Mouse (Mus musculus) adrenal gland, adult 2 months (tissue): ENCODE results near the gene Mindy1. TPM values are rescaled to one million over a fixed set of nuclear protein-coding genes. Genes with fewer than 3 reads are reported as not detected.

ENCODE experiments used
- DNase-seq: peaks from one replicate; pipeline ENCODE4 v3.0.0; 2021
- polyA plus RNA-seq: library from polyadenylated mRNA; depleted of rRNA; stranded (reverse); fragments of >200 nt; gene quantifications from 2 replicates; pipeline ENCODE4 v1.2.3, GENCODE M21; 2012
- total RNA-seq, 2 experiments: library from RNA; stranded (reverse); gene quantifications; 2 replicates each; pipeline ENCODE4 v1.2.3; 2021

The Mindy1 gene
- total and polyA plus RNA-seq, 3 experiments: 131 to 296 (median 139) TPM

DNA sequence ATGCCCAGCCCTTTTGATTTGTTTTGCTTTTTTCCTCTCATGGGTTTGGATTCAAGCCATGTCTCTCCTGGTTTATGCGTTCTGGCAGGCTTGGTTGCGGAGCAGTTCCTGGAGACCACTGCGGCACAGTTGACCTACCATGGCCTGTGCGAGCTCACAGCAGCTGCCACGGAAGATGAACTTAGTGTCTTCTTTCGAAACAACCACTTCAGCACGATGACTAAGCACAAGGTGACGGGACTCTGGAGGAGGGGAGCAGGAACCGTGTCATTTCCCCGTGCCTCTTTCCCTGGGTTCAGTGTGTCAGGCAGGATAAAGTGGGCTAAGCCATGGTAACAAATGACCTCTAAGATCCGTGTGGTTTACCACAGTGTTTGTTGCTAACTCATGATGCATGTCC, 12.4 kb downstream of the Mindy1 start:
- peak; percentile 80 for DNase-seq

DNA sequence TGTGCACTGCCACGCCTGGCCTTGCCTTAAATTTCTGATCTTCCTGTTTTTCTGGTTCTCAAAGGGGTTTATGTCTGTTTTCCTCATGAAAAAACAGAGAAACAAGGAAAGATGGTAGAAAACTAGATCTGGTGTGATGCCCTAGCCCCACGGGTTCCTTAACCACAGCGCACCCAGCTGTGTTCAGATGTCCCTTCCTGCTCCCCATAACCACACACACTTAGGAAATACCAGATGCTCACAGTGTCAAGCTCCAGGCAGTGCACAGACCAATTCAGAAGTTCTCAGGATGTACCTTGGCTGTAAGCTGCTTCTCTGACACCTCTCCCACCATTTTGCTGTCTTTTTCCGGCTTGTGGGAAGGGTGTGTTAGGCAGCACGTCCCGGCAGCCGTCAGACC, 13.2 kb downstream of the Mindy1 start:
- no peak for DNase-seq

DNA sequence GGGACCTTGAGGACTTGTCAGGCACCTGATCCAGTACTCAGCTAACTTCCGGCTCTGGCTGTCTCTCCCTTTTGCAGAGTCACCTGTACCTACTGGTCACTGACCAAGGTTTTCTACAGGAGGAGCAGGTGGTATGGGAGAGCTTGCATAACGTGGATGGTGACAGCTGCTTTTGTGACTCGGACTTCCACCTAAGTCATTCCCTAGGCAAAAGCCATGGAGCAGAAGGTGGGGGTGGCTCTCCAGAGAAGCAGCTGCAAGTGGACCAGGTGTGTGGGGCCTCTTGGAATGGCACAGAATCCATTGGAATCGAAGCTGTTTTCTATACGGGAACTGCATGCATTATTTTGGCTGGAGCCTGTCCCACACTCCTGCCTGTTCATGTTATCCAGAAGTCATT, 13.6 kb downstream of the Mindy1 start:
- no peak for DNase-seq

- peak; percentile 70 for DNase-seq
Measured at GRCm38 (mm10) chr3:95295321-95296102, 14.4 kb downstream of the Mindy1 start.

GRCm38 (mm10) chr3:95296103-95296469, 14.9 kb downstream of the Mindy1 start:
- DNase-seq: peak; percentile 46

DNA sequence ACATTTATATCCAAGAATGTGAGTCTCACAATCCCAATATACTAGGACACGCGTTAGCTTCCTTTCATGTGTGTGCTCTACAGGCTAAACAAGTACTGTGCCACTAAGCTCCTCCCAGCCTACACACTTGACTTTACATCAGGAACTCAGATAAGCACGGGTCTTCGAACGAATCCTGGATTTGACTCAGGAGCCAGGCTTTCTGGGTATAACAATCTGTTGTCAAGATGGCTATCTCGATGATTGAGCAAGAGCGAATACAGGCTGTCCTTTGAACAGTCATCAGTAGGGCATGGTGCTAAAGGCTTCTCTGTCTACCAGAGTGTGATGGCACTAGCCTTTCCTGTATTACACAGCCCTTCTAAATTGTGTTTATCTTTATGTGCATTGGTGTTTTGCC, 16.9 kb downstream of the Mindy1 start:
- no peak for DNase-seq

DNA sequence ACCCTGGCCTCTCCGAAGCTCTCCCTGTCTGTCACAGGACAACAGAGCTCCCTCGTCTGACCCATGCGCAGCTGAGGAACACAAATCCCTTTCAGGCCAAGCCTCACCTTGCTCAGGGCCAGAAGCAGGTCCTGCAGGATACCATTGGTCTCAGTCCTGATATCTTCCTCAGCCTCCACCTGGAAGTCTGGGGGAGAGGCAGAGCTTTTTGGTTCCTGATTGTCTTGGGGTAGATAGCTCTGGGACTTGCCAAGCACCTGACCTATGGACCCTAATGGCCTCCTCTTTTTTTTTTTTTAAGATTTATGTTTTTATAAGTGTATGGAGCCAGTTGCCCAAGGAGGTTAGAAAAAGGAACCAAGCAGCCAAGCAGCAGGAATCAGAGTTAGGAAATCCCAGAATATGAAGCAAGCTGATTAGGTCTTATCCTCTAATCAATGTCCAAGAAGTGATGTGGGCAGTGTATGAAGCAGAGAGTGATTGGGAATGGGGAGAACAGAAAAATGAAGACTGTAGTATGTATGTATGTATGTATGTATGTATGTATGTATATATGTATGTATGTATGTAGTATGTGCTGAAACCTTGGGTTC, 20.2 kb downstream of the Mindy1 start:
- DNase-seq: no peak

DNA sequence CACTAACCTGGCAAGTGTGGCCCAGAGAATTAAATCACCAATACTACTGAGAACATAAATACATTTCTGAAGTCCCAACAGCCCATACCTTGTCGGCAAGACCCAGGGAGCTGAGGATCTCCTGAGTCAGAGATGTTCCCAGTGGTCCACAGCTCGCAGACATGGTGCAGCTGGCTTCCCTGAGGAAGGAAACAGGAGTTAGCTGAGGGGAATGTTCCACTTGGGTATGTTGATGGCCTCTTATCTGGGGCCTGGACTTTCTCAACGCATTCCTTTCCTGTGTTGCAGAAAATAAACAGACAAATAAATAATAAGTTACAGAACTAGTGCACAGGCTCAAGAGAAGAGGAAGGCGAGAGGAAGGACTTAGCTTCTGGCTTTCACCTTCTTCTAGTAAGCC, 25.1 kb downstream of the Mindy1 start:
- no peak for DNase-seq

DNA sequence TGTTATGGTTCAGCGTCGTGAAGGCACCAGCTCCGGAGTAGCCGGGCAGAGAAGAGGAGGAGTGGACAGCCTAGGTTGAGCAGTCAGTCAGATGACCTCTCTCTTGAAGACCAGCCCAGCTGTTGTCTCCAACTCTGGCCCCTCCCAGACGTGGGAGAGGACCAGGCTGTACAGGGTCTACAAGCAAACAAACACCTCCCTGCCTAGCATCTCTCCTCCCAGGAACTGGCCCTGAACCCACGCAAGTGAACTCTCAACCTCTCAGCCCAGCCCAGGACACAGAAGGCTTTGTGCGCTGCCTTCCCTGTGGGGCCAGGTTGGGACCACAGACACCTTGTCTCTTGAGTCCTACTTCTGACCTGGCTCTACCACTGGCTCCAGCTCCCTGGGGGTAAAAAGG, 26.0 kb downstream of the Mindy1 start, which contains the start of gene Anxa9:
Gene Anxa9, minus strand, starts transcription at position 77 of the 400 bp plus-strand sequence.
- DNase-seq: no peak

DNA sequence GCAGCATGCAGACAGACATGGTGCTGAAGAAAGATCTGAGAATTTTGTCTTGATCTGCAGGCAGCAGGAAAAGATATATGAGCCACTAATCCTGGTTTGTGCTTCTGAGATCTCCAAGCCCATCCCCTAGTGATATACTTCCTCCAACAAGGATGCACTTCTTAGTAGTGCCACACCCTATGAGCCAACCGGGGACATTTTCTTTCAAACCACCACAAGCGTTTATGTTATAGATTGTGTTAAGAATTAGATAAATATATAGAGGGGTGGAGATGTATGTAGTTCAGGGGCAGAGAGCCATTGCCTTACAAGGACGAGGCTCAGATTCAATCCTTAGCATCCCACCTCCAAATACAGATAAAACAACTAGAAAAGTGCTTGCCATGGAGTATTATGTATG, 29.4 kb downstream of the Mindy1 start:
- no peak for DNase-seq

DNA sequence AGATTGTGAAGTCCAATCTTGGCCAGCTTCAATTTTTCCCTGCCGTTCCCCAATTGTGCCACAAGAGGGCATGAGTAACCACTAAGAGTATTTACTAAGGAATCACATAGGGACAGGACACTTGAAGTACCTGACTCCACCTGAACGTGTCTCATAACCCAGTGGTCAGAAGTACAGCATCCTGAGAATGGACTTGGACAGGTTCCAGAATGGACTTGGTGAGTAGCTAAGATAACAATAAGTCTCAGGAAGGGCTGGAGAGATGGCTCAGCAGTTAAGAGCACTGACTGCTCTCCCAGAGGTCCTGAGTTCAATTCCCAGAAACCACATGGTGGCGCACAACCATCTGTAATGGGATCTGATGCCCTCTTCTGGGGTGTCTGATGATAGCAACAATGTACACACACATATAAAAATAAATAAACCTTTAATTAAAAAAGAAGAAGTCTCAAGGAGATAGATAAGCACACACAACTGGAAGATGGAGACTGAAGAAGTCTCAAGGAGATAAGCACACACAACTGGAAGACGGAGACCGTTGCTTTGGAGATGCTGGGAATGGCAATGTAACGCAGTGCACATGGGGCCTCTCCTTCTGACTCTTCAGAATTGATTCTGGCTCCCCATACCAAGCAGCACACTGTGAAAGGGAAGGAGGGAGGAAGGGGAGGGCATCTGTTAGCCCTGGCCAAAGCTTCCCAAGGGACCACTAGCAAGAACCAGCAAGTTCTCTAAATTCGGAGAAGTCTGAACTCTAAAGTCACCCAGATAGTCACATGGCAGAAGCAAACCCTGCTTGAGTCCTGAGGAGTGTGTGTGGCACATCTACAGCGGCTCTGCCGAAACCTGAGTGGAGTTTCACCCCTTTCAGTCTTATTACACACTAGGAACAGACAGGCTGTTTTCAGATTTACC, 30.1 kb downstream of the Mindy1 start:
- peak; percentile 70 for DNase-seq

GRCm38 (mm10) chr3:95312623-95313022, 31.5 kb downstream of the Mindy1 start:
- DNase-seq: peak; percentile 89

DNA sequence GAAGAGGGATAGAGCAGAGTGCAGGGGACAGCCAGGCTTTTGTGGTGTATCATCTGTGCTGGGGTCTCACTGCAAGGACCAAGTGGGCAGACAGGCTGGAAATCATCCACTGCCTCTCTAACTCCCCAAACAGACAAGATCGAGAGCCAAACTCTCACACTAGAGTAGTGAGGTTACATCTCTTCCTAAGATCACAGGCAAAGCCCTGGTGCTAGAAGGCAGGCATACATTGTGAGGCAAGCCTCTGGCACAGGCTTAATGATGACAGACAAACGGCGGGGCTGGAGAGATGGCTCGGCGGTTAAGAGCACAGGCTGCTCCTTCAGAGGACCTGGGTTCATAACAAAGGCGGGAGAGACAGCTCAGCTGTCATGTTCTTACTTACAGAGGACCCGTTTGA, 32.3 kb downstream of the Mindy1 start:
- no peak for DNase-seq

GRCm38 (mm10) chr3:95314075-95314474, 32.9 kb downstream of the Mindy1 start:
- DNase-seq: no peak

GRCm38 (mm10) chr3:95314486-95315093, 33.4 kb downstream of the Mindy1 start, which contains the start of gene Cers2:
Gene Cers2, plus strand, starts transcription at chr3:95314791.
- DNase-seq: no peak

DNA sequence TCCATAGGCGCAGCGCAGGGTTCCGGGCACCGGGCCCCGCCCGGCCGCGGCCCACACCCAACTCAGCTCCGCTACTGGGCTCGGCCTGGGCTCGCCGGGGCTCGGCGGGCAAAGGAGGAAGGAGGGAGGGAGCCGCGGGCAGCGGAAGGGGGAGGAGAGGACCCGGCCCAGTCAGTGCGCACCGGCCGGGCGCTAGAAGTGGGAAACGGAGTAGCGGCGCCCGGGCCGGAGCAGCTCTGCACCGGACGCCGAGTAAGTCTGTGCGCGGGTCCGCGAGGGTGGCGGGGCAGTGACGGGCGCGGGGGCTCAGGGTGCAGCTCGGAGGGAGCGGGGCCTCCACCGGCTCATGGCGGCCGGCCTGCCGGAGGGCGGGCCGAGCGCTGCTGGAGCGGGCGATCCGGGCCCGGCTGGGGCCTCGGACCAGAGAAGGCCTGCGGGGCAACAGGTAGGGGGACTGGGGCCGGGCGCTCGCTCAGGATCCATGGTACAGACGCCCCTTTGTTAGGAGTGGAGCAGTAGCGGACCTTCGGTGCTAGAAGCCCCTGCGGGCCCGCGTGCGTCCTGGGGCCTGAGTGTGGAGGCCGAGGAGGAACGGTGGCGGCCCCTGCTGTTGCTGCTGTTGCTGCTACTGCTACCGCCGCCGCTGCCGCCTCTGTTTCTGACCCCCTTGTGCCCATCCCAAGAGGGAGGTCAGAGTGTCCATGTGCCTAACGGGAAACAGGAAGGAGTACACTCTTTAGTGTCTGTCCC, 34.1 kb downstream of the Mindy1 start:
- DNase-seq: peak; percentile 98

- DNase-seq: no peak
Measured at GRCm38 (mm10) chr3:95315844-95316550, 34.9 kb downstream of the Mindy1 start.

DNA sequence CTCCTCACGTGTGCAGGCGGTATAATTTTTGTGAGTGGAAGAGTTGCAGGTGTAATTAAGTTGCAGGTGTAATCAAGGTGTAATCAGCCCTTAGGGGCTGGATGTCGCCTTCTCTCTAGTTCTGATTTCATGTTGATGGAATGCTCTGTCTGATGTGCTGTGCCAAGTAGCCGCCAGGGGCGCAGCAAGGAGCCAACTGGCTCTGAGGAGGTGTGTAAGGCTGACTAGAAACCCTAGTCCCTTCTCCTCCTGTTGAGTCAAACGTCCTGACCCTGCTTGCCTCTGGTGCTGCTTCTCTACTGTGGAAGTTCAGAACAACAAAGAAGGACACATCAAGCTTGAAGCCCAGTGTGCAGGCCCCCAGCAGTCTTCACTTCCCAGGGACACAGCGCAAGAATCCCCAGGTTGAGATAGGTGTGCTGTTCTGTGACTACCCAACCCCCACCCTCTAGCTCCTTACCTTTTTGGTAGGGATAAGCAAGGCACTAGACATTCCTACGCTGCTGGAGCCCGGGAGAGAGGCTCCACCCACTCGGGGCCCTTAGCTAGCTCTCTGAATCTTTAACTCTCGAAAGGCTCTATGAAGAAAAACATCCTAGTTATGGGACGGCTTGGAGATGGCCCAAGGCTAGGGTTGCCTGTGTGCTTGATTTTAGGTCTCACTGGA, 36.4 kb downstream of the Mindy1 start:
- DNase-seq: peak; percentile 80

DNA sequence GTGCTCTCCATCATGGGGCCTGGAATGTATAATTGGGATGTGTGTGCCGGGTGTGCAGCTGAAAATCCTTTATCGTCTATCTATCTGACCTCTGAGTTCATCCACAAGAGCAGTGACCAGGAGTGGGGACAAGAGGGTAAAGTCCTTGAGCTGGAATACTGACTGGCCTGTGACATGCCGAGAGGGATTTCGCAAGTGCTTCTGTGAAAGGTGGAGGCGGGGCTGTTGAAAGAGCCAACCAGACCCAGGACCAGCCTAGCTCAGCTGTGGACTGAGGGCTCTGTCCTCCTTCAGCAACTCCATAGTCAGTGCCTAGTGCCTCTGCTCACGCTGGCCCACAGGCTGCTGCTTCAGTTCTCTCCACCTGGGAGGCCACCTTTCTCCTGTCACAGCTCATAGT, 37.4 kb downstream of the Mindy1 start:
- peak; percentile 93 for DNase-seq

- no peak for DNase-seq
Measured at GRCm38 (mm10) chr3:95319110-95319509, 38.0 kb downstream of the Mindy1 start.
